Mouse (Mus musculus) spleen, adult 2 months (tissue): ENCODE data around the gene Gm20422.

ENCODE experiments used
- CTCF ChIP-seq: fragments of 200-500 bp; IDR thresholded peaks from 2 replicates; pipeline ENCODE4 v1.5.1; 2011; ENCODE audit warnings: mild to moderate bottlenecking, inconsistent platforms; ENCODE audit not compliant: insufficient read depth, insufficient read length, insufficient replicate concordance; ENCODE audit errors: extremely low read depth
- POLR2A ChIP-seq: fragments of 200-500 bp; IDR thresholded peaks from 2 replicates; pipeline ENCODE4 v1.6.1; 2011; ENCODE audit warnings: low read depth, low read length, inconsistent platforms

- TF ChIP-seq CTCF = no peak
- no peak for TF ChIP-seq POLR2A
Measured at GRCm38 (mm10) chr8:69752437-69752836, 22.2 kb downstream of the Gm20422 start.
